Mouse (Mus musculus) telencephalon, adult 2 months (tissue): ENCODE results near the gene Dnajb2.
A peak's percentile ranks its signal among the peaks of the same experiment; 100 is the strongest.
"Not testable (repeated sequence)": the region's sequence is repeated elsewhere in the genome, so short reads cannot be mapped to it uniquely, and the experiment has no call there.

Experiments used
- DNase-seq: peaks from one replicate; pipeline ENCODE4 v3.0.0-alpha.2; 2011; ENCODE audit warnings: low read depth, low spot score

Dnajb2 gene

GRCm38 (mm10) chr1:75218227-75219001, 17.8 kb upstream of the Dnajb2 start:
- peak; percentile 74 for DNase-seq

GRCm38 (mm10) chr1:75219078-75219477, 17.1 kb upstream of the Dnajb2 start:
- peak; percentile 86 for DNase-seq

- DNase-seq, result no peak
Measured at GRCm38 (mm10) chr1:75219531-75219930, 16.7 kb upstream of the Dnajb2 start, which contains the start of gene Tuba4a. TSS of gene Tuba4a (minus strand) at chr1:75219865.

DNA sequence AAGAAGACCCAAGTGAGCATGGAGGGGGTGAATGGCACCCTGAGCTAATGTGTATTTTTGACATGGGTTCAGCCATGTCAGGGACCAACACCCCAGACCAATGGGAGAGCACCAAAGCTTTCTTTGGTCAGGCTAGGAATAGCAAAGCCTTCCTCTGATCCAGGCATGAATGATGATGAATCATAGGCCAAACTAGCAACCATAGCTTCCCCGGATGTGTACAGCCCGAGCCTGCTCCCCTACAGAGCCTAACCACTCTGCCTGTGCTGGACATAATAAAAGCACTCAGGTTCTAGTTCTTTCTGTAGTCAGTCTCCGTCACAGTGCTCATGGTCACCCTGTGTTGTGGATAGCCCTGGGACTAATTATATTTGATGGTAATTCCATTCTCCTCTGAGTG, 14.7 kb upstream of the Dnajb2 start:
- no peak for DNase-seq

DNA sequence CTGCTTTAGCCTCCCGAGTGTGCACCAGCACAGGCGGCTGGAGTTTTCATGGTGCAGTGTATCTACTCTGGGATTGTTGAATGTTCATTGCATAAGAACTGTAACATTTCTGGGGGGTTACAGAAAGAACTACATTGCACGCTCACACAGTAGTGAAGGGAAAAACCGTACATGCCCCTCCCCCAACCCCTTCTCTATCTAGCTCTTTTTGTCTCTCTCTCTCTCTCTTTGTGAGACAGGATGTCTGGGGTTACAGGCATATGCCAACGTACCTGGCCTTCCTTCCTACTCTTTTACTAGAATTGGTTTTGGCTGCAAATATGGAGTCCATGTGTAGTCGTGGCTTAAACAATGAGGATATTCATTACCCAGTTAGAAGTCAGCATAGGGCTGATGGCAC, 13.3 kb upstream of the Dnajb2 start:
- no peak for DNase-seq

- no peak for DNase-seq
Measured at GRCm38 (mm10) chr1:75223532-75223931, 12.7 kb upstream of the Dnajb2 start.

GRCm38 (mm10) chr1:75225473-75225872, 10.7 kb upstream of the Dnajb2 start:
- DNase-seq, result no peak

DNA sequence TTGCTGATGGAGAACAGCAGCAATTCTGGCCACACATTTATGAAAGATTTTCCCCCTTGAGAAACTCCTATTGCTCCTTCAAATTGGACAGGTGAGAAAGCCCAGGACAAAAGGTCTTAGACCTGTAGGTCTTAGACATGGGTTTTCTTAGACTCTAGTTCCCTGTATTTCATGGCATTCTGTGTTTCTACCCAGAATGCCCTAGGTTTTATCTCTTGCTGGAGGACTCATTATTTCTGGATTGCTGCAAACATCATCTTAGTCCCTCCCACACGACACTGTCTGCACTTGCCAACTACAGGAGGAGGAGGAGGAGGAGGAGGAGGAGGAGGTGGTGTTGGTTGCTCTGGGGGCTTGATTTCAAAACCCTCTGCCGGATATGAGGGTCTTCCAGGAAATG, 10.1 kb upstream of the Dnajb2 start:
- DNase-seq, result no peak

- no peak for DNase-seq
Measured at GRCm38 (mm10) chr1:75227653-75228052, 8.6 kb upstream of the Dnajb2 start.

- DNase-seq, result no peak
Measured at GRCm38 (mm10) chr1:75229158-75229557, 7.0 kb upstream of the Dnajb2 start.

- no peak for DNase-seq
Measured at GRCm38 (mm10) chr1:75230335-75230994, 5.7 kb upstream of the Dnajb2 start.

DNA sequence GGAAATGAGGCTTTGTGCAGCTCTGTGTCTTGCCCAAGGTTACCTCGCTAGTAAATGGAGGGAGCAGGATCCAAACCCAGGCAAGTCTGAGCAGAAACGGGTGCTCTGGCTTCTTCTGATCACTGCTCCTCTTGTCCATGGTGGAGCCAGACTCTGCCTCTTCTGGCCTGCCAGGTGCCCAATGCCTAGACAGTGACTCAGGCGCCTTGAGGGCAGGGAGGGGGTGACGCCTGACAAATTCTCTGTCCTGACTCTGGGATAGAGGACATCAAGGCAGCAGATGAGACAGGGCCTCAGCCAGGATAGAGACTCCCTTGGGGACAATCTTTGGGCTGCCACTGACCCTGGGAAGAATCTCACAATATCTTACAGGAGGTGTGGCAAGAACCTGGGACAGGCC, 5.0 kb upstream of the Dnajb2 start:
- no peak for DNase-seq

DNA sequence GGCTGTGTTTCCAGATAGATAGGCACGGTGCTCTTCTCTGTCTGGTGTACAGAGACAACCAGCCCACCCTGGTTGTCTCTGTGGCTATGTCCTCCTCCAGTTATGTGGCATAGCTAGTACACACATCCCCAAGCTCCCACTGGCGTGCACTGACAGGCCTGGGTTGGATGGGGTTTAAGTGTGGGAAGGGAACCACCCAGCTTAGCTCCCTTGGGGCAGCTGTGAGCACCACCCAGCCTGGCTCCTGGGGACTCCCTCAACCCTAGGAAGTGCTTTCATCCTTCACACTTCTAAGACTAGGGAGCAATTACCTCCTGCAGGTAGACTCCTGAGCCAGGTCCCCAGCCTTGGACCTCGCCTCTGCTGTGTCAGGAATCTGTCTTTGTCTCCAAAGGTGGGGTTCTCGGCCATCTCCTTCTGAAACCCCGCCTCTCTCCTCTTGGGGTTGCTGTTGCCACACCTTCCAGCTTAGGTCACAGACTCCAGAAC, 4.5 kb upstream of the Dnajb2 start, which contains the start of gene A630095N17Rik:
A630095N17Rik (minus strand) TSS at position 439 of the 489 bp plus-strand sequence.
- DNase-seq, result no peak

DNA sequence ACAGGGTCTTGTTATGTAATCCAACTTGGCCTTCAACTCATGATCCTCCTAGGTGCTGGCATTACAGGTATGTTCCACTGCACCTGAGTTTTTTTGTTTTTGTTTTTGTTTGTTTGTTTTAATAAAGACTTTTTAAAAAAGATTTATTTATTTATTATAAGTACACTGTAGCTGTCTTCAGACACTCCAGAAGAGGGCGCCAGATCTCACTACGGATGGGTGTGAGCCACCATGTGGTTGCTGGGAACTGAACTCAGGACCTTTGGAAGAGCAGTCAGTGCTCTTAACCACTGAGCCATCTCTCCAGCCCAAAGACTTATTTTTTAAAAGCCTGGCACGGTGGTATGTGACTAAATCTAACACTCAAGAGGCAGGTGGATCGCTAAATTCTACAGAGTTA, 3.7 kb upstream of the Dnajb2 start:
- not testable (repeated sequence) for DNase-seq

DNA sequence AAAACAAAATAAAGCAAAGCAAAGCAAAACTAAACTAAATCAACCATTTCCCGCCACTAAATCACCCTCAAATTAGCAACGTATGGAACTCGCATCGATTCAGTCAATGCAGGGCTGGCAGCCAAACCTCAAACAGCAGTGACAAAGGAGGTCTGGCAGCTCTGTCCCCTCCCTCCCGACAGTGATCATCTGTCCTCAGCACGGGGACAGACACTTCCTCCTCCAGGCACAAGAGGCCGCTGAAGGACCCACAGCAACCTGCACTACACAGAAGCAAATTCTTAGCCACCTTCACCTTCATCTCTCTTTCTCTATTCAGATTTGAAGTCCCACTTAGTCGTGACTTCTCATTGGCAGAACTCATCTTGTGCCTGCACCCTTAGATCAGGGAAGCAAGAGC, 1.6 kb upstream of the Dnajb2 start:
- no peak for DNase-seq

DNA sequence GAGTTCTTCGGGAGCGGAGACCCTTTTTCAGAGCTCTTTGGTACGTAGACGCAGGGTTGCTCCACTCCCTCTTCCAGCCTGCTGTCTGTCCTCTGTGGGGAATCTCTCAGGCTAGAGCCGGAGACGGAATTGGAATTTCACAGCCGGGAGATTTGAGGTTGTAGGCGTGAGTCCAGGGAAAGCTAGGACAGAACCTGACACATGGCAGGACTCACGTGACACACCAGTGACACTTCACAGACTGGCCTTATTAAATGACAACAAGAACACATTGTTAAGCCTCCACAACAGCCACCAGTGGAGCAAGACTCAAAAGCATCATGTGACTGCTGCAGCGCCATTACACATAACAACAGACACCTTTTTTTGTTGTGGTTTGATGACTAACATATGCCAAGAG, 3.4 kb downstream of the Dnajb2 start:
- DNase-seq, result no peak

DNA sequence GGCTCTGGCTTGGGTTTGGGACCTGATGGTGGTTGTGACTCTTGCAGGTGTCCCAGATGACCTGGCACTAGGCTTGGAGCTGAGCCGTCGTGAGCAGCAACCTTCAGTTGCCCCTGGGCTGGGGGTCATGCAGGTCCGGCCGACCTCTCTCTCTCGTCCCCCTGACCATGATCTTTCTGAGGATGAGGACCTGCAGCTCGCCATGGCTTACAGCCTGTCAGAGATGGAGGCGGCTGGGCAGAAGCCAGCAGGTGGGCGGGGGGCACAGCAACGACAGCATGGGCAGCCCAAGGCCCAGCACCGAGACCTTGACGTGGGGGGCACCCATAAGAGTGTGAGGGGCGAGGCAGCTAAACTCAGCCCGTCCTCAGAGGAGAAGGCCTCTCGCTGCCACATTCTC, 7.2 kb downstream of the Dnajb2 start:
- DNase-seq, result no peak

DNA sequence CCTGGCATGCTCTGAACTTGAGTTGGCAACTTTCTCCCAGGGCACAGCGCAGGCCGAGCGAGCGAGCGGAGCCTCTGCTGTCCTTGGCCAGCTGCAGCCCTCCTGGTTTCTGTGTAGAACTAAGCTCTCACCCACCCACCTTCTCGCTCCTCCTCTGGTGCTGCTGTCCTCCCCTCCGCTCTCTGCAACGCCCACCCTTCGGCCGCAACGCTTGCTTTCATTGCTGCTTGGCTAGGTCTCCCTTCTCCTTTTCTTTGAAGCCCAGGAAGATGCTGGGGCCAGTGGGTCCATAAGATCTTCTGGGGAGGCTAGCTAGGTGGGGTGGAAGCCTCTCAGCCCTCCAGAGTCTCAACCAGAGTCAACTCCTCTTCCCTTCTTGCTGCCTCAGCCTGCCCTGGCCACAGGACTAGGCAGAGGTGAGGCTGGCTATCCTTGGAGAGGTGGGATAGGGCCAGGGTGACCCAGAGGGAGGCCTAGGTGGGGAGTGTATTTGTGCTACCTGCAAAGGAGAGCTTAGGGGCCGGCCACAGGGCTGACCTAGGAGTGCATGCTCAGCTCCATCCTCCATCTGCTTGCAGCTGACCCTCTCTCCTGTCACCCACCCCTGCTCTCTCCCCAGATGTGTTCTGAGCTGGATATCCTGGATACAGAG, 8.1 kb downstream of the Dnajb2 start:
- no peak for DNase-seq

- no peak for DNase-seq
Measured at GRCm38 (mm10) chr1:75244836-75245235, 8.6 kb downstream of the Dnajb2 start.

GRCm38 (mm10) chr1:75247071-75247930, 11.1 kb downstream of the Dnajb2 start:
- no peak for DNase-seq

- no peak for DNase-seq
Measured at GRCm38 (mm10) chr1:75248041-75248772, 12.0 kb downstream of the Dnajb2 start.
